Mouse (Mus musculus): ENCODE results near the gene Cmc1. TPM values are rescaled to one million over a fixed set of nuclear protein-coding genes. Genes with fewer than 3 reads are reported as not detected.

Gene Cmc1
- polyA plus RNA-seq, 1 experiment, result 32.7 TPM

- TF ChIP-seq POLR2A (IDR thresholded peaks at IDR 0.05; ENCODE audit: insufficient read length, low read depth) (no peak), USF1 (IDR thresholded peaks at IDR 0.05; ENCODE audit: low read depth) (no peak), E2F4 (IDR thresholded peaks at IDR 0.05; ENCODE audit: insufficient read depth) (no peak), CEBPB (IDR thresholded peaks at IDR 0.05; ENCODE audit: insufficient read depth, poor library complexity, severe bottlenecking) (no peak), TCF12 (IDR thresholded peaks at IDR 0.05; ENCODE audit: insufficient read depth, poor library complexity, severe bottlenecking) (no peak), SRF (IDR thresholded peaks at IDR 0.05; ENCODE audit: control insufficient read depth, insufficient read length, low read depth) (no peak), MYOD1 (IDR thresholded peaks at IDR 0.05; ENCODE audit: control insufficient read depth in 1 of 3, insufficient read length in 2 of 3, low read depth in 2 of 3) (no peak), POLR2AphosphoS2 (IDR thresholded peaks at IDR 0.05; ENCODE audit: insufficient read length, low read depth) (no peak), MYOG (IDR thresholded peaks at IDR 0.05; ENCODE audit: control insufficient read depth in 1 of 3, insufficient read depth in 1 of 3, insufficient read length in 2 of 3, low read depth in 2 of 3) (no peak)
- no peaks in the 10 kb centered on the region for H3K27me3 ChIP-seq (ENCODE audit: control insufficient read depth, insufficient read depth, insufficient read length)
- H3K4me2 ChIP-seq (ENCODE audit: low read depth), result no peak overlapping the region
- no peak overlapping the region for H3K4me3 ChIP-seq
- H3K36me3 ChIP-seq (ENCODE audit: control insufficient read depth, insufficient read depth), result peaks cover 10% of the 10 kb centered on the region
- H3K79me2 ChIP-seq (ENCODE audit: control insufficient read depth, insufficient read depth), result peaks cover 59% of the 10 kb centered on the region
- H3ac ChIP-seq (ENCODE audit: control insufficient read depth, insufficient read length), result no peak overlapping the region
Observed at GRCm38 (mm10) chr9:118043581-118043980, 106.4 kb downstream of the Cmc1 start.

GRCm38 (mm10) chr9:118042738-118043137, 107.2 kb downstream of the Cmc1 start:
- Histone ChIP-seq H3K36me3 (ENCODE audit: control insufficient read depth, insufficient read depth) (peaks cover 2% of the 10 kb centered on the region), H3K79me2 (ENCODE audit: control insufficient read depth, insufficient read depth) (peaks cover 59% of the 10 kb centered on the region), H3K4me2 (ENCODE audit: low read depth) (peak overlapping the region; percentile 83), H3K27me3 (ENCODE audit: control insufficient read depth, insufficient read depth, insufficient read length) (no peaks in the 10 kb centered on the region), H3K4me3 (no peak overlapping the region), H3ac (ENCODE audit: control insufficient read depth, insufficient read length) (no peak overlapping the region)
- no peak for TF ChIP-seq POLR2A (IDR thresholded peaks at IDR 0.05; ENCODE audit: insufficient read length, low read depth)
- TF ChIP-seq CEBPB (IDR thresholded peaks at IDR 0.05; ENCODE audit: insufficient read depth, poor library complexity, severe bottlenecking), result no peak

- H3ac ChIP-seq (ENCODE audit: control insufficient read depth, insufficient read length), result peak overlapping the region; percentile 77
- no peaks in the 10 kb centered on the region for H3K36me3 ChIP-seq (ENCODE audit: control insufficient read depth, insufficient read depth)
- peak overlapping the region; percentile 83 for H3K4me2 ChIP-seq (ENCODE audit: low read depth)
- H3K79me2 ChIP-seq (ENCODE audit: control insufficient read depth, insufficient read depth), result peaks cover 59% of the 10 kb centered on the region
- TF ChIP-seq MAX (IDR thresholded peaks at IDR 0.05; ENCODE audit: low read depth), result no peak
- no peak for TF ChIP-seq CEBPB (IDR thresholded peaks at IDR 0.05; ENCODE audit: insufficient read depth, poor library complexity, severe bottlenecking)
- TF ChIP-seq E2F4 (IDR thresholded peaks at IDR 0.05; ENCODE audit: insufficient read depth), result no peak
- no peak for TF ChIP-seq REST (IDR thresholded peaks at IDR 0.05; ENCODE audit: insufficient read depth, insufficient read length)
- no peak for TF ChIP-seq TCF3 (IDR thresholded peaks at IDR 0.05; ENCODE audit: insufficient read length, low read depth)
- TF ChIP-seq MYOG (IDR thresholded peaks at IDR 0.05; ENCODE audit: control insufficient read depth in 1 of 3, insufficient read depth in 1 of 3, insufficient read length in 2 of 3, low read depth in 2 of 3), result no peak
- TF ChIP-seq USF1 (IDR thresholded peaks at IDR 0.05; ENCODE audit: low read depth), result no peak
- TF ChIP-seq SRF (IDR thresholded peaks at IDR 0.05; ENCODE audit: control insufficient read depth, insufficient read length, low read depth), result no peak
- TF ChIP-seq TCF12 (IDR thresholded peaks at IDR 0.05; ENCODE audit: insufficient read depth, poor library complexity, severe bottlenecking), result no peak
- TF ChIP-seq POLR2AphosphoS2 (IDR thresholded peaks at IDR 0.05; ENCODE audit: insufficient read length, low read depth), result no peak
- TF ChIP-seq POLR2A (IDR thresholded peaks at IDR 0.05; ENCODE audit: insufficient read length, low read depth), result no peak
- TF ChIP-seq MYOD1 (IDR thresholded peaks at IDR 0.05; ENCODE audit: control insufficient read depth in 1 of 3, insufficient read length in 2 of 3, low read depth in 2 of 3), result no peak
- H3K27me3 ChIP-seq (ENCODE audit: control insufficient read depth, insufficient read depth, insufficient read length), result no peaks in the 10 kb centered on the region
- H3K4me3 ChIP-seq, result peak overlapping the region; percentile 87
Observed at GRCm38 (mm10) chr9:118041646-118042045, 108.3 kb downstream of the Cmc1 start.

- Histone ChIP-seq H3K79me2 (ENCODE audit: control insufficient read depth, insufficient read depth) (peaks cover 54% of the 10 kb centered on the region), H3K4me3 (peak overlapping the region; percentile 87), H3K4me2 (ENCODE audit: low read depth) (peak overlapping the region; percentile 83), H3K36me3 (ENCODE audit: control insufficient read depth, insufficient read depth) (no peaks in the 10 kb centered on the region), H3ac (ENCODE audit: control insufficient read depth, insufficient read length) (peak overlapping the region; percentile 77), H3K27me3 (ENCODE audit: control insufficient read depth, insufficient read depth, insufficient read length) (no peaks in the 10 kb centered on the region)
- no peak for TF ChIP-seq MAX (IDR thresholded peaks at IDR 0.05; ENCODE audit: low read depth)
- no peak for TF ChIP-seq REST (IDR thresholded peaks at IDR 0.05; ENCODE audit: insufficient read depth, insufficient read length)
- no peak for TF ChIP-seq USF1 (IDR thresholded peaks at IDR 0.05; ENCODE audit: low read depth)
- TF ChIP-seq CEBPB (IDR thresholded peaks at IDR 0.05; ENCODE audit: insufficient read depth, poor library complexity, severe bottlenecking), result no peak
- no peak for TF ChIP-seq SRF (IDR thresholded peaks at IDR 0.05; ENCODE audit: control insufficient read depth, insufficient read length, low read depth)
- no peak for TF ChIP-seq MYOG (IDR thresholded peaks at IDR 0.05; ENCODE audit: control insufficient read depth in 1 of 3, insufficient read depth in 1 of 3, insufficient read length in 2 of 3, low read depth in 2 of 3)
- TF ChIP-seq MYOD1 (IDR thresholded peaks at IDR 0.05; ENCODE audit: control insufficient read depth in 1 of 3, insufficient read length in 2 of 3, low read depth in 2 of 3), result no peak
- no peak for TF ChIP-seq TCF12 (IDR thresholded peaks at IDR 0.05; ENCODE audit: insufficient read depth, poor library complexity, severe bottlenecking)
- TF ChIP-seq TCF3 (IDR thresholded peaks at IDR 0.05; ENCODE audit: insufficient read length, low read depth), result no peak
- TF ChIP-seq E2F4 (IDR thresholded peaks at IDR 0.05; ENCODE audit: insufficient read depth), result no peak
- no peak for TF ChIP-seq POLR2AphosphoS2 (IDR thresholded peaks at IDR 0.05; ENCODE audit: insufficient read length, low read depth)
- no peak for TF ChIP-seq POLR2A (IDR thresholded peaks at IDR 0.05; ENCODE audit: insufficient read length, low read depth)
Observed at GRCm38 (mm10) chr9:118041022-118041400, 109.0 kb downstream of the Cmc1 start.

Measured in myocyte (in vitro differentiated cells).